ENCODE assay signal across 26 mouse cellular contexts in the genomic region with DNA sequence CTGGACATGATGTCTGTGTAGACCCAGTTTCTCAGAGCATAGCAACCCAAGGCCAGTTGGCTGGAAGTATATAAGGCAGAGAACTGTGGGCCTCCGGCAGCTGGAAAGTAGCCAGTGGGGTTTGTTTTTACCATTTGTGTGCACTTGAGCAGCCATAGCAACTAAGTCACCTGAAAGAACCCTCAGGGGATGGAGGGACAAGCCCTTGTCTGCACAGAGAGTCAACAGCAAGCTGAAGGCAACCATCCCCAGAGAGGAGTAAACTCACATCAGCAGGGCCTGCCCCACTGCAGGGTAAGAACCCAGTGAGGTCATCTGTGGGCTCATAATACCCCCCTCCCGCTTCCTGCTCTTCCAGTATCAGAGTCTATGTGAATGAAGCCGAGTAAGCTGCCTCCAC. TPM values are rescaled to one million over a fixed set of nuclear protein-coding genes. Genes with fewer than 3 reads are reported as not detected.
DNase-seq lines count a peak whose midpoint lies in the region; ATAC-seq and TF ChIP-seq lines count a peak whose summit lies in the region.
"Had no signal": no experiment of that assay in that cellular context is flagged by ENCODE, and none has a peak within 500 bp of the region (broad histone marks: within the 10 kb centered on the region; RNA-seq: fewer than 3 reads in every experiment).

No protein-coding gene starts in this region.

- DNase-seq in heart, adult 8-10 months (ENCODE audit: low spot score), result no peak
- DNase-seq in testis, postnatal 10 days (ENCODE audit: low spot score), result no peak
- DNase-seq in stomach, postnatal 0 days (ENCODE audit: low spot score), result no peak
- DNase-seq in layer of hippocampus, adult 18-20 months (ENCODE audit: low spot score in 2 of 2), result no peak
- DNase-seq: adrenal gland, adult 8-10 months; B cell, adult 2 months; cerebellum, adult 11-12 months; cerebellum, postnatal 10 days; gastrocnemius, adult 2 months; kidney, postnatal 4 days; layer of hippocampus, adult 9-11 months; liver; right cerebral cortex, adult 18-20 months; right cerebral cortex, postnatal 4 days; thymus, adult 2 months had no signal

- no peaks in the 10 kb centered on the region for H3K9me3 ChIP-seq in heart, embryonic 15.5 days (replicated peaks)
- no peaks in the 10 kb centered on the region for H3K9me3 ChIP-seq in intestine, embryonic 15.5 days
- no peaks in the 10 kb centered on the region for H3K9me3 ChIP-seq in intestine, embryonic 16.5 days (ENCODE audit: control insufficient read depth, low read length)
- H3K9me3 ChIP-seq in stomach, postnatal 0 days (ENCODE audit: control insufficient read depth, low read length), result no peaks in the 10 kb centered on the region
- H3K9me3 ChIP-seq: embryonic facial prominence, embryonic 13.5 days; liver, embryonic 15.5 days; midbrain, embryonic 10.5 days; neural tube, embryonic 15.5 days had no signal

- no peaks in the 10 kb centered on the region for H3K27me3 ChIP-seq in heart, embryonic 15.5 days
- no peaks in the 10 kb centered on the region for H3K27me3 ChIP-seq in intestine, embryonic 15.5 days (replicated peaks)
- no peaks in the 10 kb centered on the region for H3K27me3 ChIP-seq in intestine, embryonic 16.5 days (replicated peaks; ENCODE audit: control insufficient read depth, insufficient read depth, low read length)
- no peaks in the 10 kb centered on the region for H3K27me3 ChIP-seq in testis, adult 2 months (ENCODE audit: control insufficient read depth, insufficient read depth, low read length)
- no peaks in the 10 kb centered on the region for H3K27me3 ChIP-seq in stomach, postnatal 0 days (ENCODE audit: control insufficient read depth, insufficient read depth, low read length)
- H3K27me3 ChIP-seq: embryonic facial prominence, embryonic 13.5 days; liver, embryonic 15.5 days; neural tube, embryonic 15.5 days had no signal

- TF ChIP-seq EP300 in stomach, postnatal 0 days (optimal IDR thresholded peaks at IDR 0.05), result no peak

- WGBS in heart, embryonic 15.5 days, result 51% methylated on average over 3 of the region's 3 CpGs
- 44% methylated on average over 3 of the region's 3 CpGs for WGBS in intestine, embryonic 15.5 days
- 44% methylated on average over 3 of the region's 3 CpGs for WGBS in intestine, embryonic 16.5 days
- WGBS in stomach, postnatal 0 days, result 41% methylated on average over 3 of the region's 3 CpGs

- TF ChIP-seq POLR2A in testis, adult 2 months (IDR thresholded peaks at IDR 0.05; ENCODE audit: control insufficient read depth, low read depth, low read length), result peak; percentile 55; the same call in 1 of the 2 replicates

- H3K9ac ChIP-seq in heart, embryonic 15.5 days, result no peak overlapping the region
- no peak overlapping the region for H3K9ac ChIP-seq in intestine, embryonic 15.5 days
- H3K9ac ChIP-seq in intestine, embryonic 16.5 days (ENCODE audit: low read depth, low read length), result no peak overlapping the region
- H3K9ac ChIP-seq in stomach, postnatal 0 days (ENCODE audit: low read length), result no peak overlapping the region
- H3K9ac ChIP-seq: embryonic facial prominence, embryonic 13.5 days; hindbrain, embryonic 14.5 days; liver, embryonic 15.5 days; neural tube, embryonic 15.5 days had no signal

- ATAC-seq in heart, embryonic 15.5 days (replicated peaks; ENCODE audit: insufficient number of reproducible peaks, insufficient read depth, low FRiP score, low read depth), result 0 out of 2 replicates have a peak, but pooled peaks have one; percentile 18
- ATAC-seq in intestine, embryonic 15.5 days, result peak; percentile 31; the same call in 1 of the 2 replicates
- no peak; the same call in 1 of the 2 replicates for ATAC-seq in intestine, embryonic 16.5 days
- ATAC-seq in stomach, postnatal 0 days (ENCODE audit: low FRiP score, low TSS enrichment), result peak; percentile 26; the same call in 1 of the 2 replicates
- ATAC-seq: activated CD4-positive, CD25-positive, alpha-beta regulatory T cell, adult 4 months; forebrain, embryonic 14.5 days had no signal

- peaks cover 8% of the 10 kb centered on the region for H3K4me1 ChIP-seq in heart, embryonic 15.5 days (replicated peaks)
- peaks cover 8% of the 10 kb centered on the region; the same call in 1 of the 2 replicates for H3K4me1 ChIP-seq in intestine, embryonic 15.5 days (replicated peaks)
- H3K4me1 ChIP-seq in intestine, embryonic 16.5 days (ENCODE audit: control insufficient read depth, insufficient read depth, low read length), result no peaks in the 10 kb centered on the region
- H3K4me1 ChIP-seq in testis, adult 2 months (ENCODE audit: control insufficient read depth, insufficient read depth, low read length), result no peaks in the 10 kb centered on the region; the same call in 1 of the 2 replicates
- H3K4me1 ChIP-seq in stomach, postnatal 0 days (replicated peaks; ENCODE audit: control insufficient read depth, insufficient read depth), result no peaks in the 10 kb centered on the region
- H3K4me1 ChIP-seq: liver, embryonic 15.5 days; midbrain, embryonic 10.5 days; neural tube, embryonic 15.5 days had no signal

- H3K36me3 ChIP-seq in heart, embryonic 15.5 days, result no peaks in the 10 kb centered on the region
- H3K36me3 ChIP-seq in intestine, embryonic 15.5 days, result no peaks in the 10 kb centered on the region
- H3K36me3 ChIP-seq in intestine, embryonic 16.5 days (ENCODE audit: control insufficient read depth, insufficient read depth, low read length), result no peaks in the 10 kb centered on the region
- no peaks in the 10 kb centered on the region for H3K36me3 ChIP-seq in testis, adult 2 months (ENCODE audit: control insufficient read depth, insufficient read depth, low read length)
- no peaks in the 10 kb centered on the region for H3K36me3 ChIP-seq in stomach, postnatal 0 days (ENCODE audit: control insufficient read depth, insufficient read depth, low read length)
- H3K36me3 ChIP-seq: embryonic facial prominence, embryonic 13.5 days; liver, embryonic 15.5 days; midbrain, embryonic 10.5 days; neural tube, embryonic 15.5 days had no signal

- H3K4me3 ChIP-seq in heart, embryonic 15.5 days, result no peak overlapping the region
- H3K4me3 ChIP-seq in intestine, embryonic 15.5 days (replicated peaks), result no peak overlapping the region
- H3K4me3 ChIP-seq in intestine, embryonic 16.5 days (ENCODE audit: low read length), result no peak overlapping the region
- H3K4me3 ChIP-seq in testis, adult 2 months (ENCODE audit: control insufficient read depth, low read depth, low read length), result peak overlapping the region; percentile 88
- H3K4me3 ChIP-seq in stomach, postnatal 0 days (ENCODE audit: low read depth, low read length), result no peak overlapping the region
- H3K4me3 ChIP-seq: embryonic facial prominence, embryonic 13.5 days; gastrocnemius, adult 2 months; liver, embryonic 15.5 days; midbrain, embryonic 10.5 days; neural tube, embryonic 15.5 days had no signal

- no peak overlapping the region for H3K4me2 ChIP-seq in heart, embryonic 15.5 days
- no peak overlapping the region for H3K4me2 ChIP-seq in intestine, embryonic 15.5 days (replicated peaks)
- no peak overlapping the region for H3K4me2 ChIP-seq in intestine, embryonic 16.5 days (ENCODE audit: low read depth, low read length)
- H3K4me2 ChIP-seq in stomach, postnatal 0 days (replicated peaks; ENCODE audit: low read depth), result no peak overlapping the region
- H3K4me2 ChIP-seq: embryonic facial prominence, embryonic 13.5 days; hindbrain, embryonic 14.5 days; liver, embryonic 15.5 days; neural tube, embryonic 15.5 days had no signal

- H3K27ac ChIP-seq in heart, embryonic 15.5 days, result no peak overlapping the region
- H3K27ac ChIP-seq in intestine, embryonic 15.5 days, result no peak overlapping the region
- no peak overlapping the region for H3K27ac ChIP-seq in intestine, embryonic 16.5 days (ENCODE audit: low read length)
- H3K27ac ChIP-seq in testis, adult 2 months (ENCODE audit: control insufficient read depth, insufficient read depth, low read depth, low read length), result no peak overlapping the region; the same call in 1 of the 2 replicates
- H3K27ac ChIP-seq in stomach, postnatal 0 days (replicated peaks), result no peak overlapping the region
- H3K27ac ChIP-seq: embryonic facial prominence, embryonic 13.5 days; gastrocnemius, adult 2 months; hindbrain, embryonic 14.5 days; liver, embryonic 15.5 days; midbrain, embryonic 10.5 days; neural tube, embryonic 15.5 days had no signal

- no peak for TF ChIP-seq CTCF in testis, adult 2 months (IDR thresholded peaks at IDR 0.05; ENCODE audit: control insufficient read depth, insufficient read depth, insufficient replicate concordance, low read depth, low read length)
- no peak for TF ChIP-seq CTCF in stomach, postnatal 0 days (IDR thresholded peaks at IDR 0.05; ENCODE audit: low read depth)

RNA-seq across cellular contexts. Expression of a gene that starts 14.7 kb away (rescaled TPM):
- polyA plus RNA-seq in heart, embryonic 15.5 days (2015; fragmentation: Nextera tagmentation; extraction: Ambion mirVana), result 20.6 and 24.5 TPM in 2 replicates
- 10 to 100 TPM; 41.6 to 49.5 (median 44.5) TPM for total RNA-seq in heart, adult 8-10 months (2022)
- 7.4 and 7.6 TPM in 2 replicates for polyA plus RNA-seq in intestine, embryonic 15.5 days (2015; fragmentation: Nextera tagmentation; extraction: Ambion mirVana)
- polyA plus RNA-seq in intestine, embryonic 16.5 days (2015; fragmentation: Nextera tagmentation; extraction: Ambion mirVana), result 4.9 and 6.8 TPM in 2 replicates
- polyA plus RNA-seq in testis, adult 2 months (2012; rRNA removed), result 19.6 and 21.2 TPM in 2 replicates
- polyA plus RNA-seq in stomach, postnatal 0 days (2015; fragmentation: Nextera tagmentation; extraction: Ambion mirVana), result 3.1 and 3.6 TPM in 2 replicates
- 10 to 100 TPM; 62.3 to 68.6 TPM for total RNA-seq in layer of hippocampus, adult 18-20 months (2021)
